Comparison of ENCODE assay signal across 10 mouse cellular contexts in genomic region chr14:75178801-75179211, GRCm38 (mm10). TPM values are rescaled to one million over a fixed set of nuclear protein-coding genes. Genes with fewer than 3 reads are reported as not detected.
A peak's percentile ranks its signal among the peaks of the same experiment; 100 is the strongest.
DNase-seq lines count a peak whose midpoint lies in the region; ATAC-seq and TF ChIP-seq lines count a peak whose summit lies in the region.
"Had no signal": no experiment of that assay in that cellular context is flagged by ENCODE, and none has a peak within 500 bp of the region (broad histone marks: within the 10 kb centered on the region; RNA-seq: fewer than 3 reads in every experiment).

No protein-coding gene starts in this region.

- DNase-seq in A20 (ENCODE audit: low read depth, low spot score), result peak; percentile 85
- no peak for DNase-seq in cerebellum, adult 9-10 months
- DNase-seq in kidney, adult 9 months, result no peak
- no peak for DNase-seq in midbrain, embryonic 14.5 days

- no peaks in the 10 kb centered on the region for H3K9me3 ChIP-seq in liver, embryonic 16.5 days (replicated peaks; ENCODE audit: control insufficient read depth, low read length)
- no peaks in the 10 kb centered on the region for H3K9me3 ChIP-seq in kidney, embryonic 14.5 days (ENCODE audit: control insufficient read depth, low read length)
- H3K9me3 ChIP-seq in midbrain, embryonic 14.5 days (ENCODE audit: control insufficient read depth, low read length), result no peaks in the 10 kb centered on the region
- H3K9me3 ChIP-seq: neural tube, embryonic 12.5 days had no signal

- H3K9ac ChIP-seq in liver, embryonic 16.5 days (ENCODE audit: low read depth, low read length), result peak overlapping the region; percentile 70
- no peak overlapping the region for H3K9ac ChIP-seq in kidney, embryonic 14.5 days (ENCODE audit: low read depth, low read length)
- H3K9ac ChIP-seq in midbrain, embryonic 14.5 days (replicated peaks; ENCODE audit: low read length), result no peak overlapping the region
- H3K9ac ChIP-seq: neural tube, embryonic 12.5 days had no signal

- H3K27ac ChIP-seq in bone marrow, adult 2 months (ENCODE audit: control insufficient read depth, insufficient read depth, low read depth, low read length, poor library complexity), result peak overlapping the region; percentile 90
- peak overlapping the region; percentile 93 for H3K27ac ChIP-seq in liver, embryonic 16.5 days (ENCODE audit: low read length)
- peak overlapping the region; percentile 86 for H3K27ac ChIP-seq in small intestine, adult 2 months (ENCODE audit: insufficient read depth, low read depth, low read length)
- no peak overlapping the region for H3K27ac ChIP-seq in kidney, embryonic 14.5 days (ENCODE audit: low read depth, low read length)
- no peak overlapping the region for H3K27ac ChIP-seq in midbrain, embryonic 14.5 days (replicated peaks; ENCODE audit: low read depth, low read length)
- H3K27ac ChIP-seq: neural tube, embryonic 12.5 days had no signal

- TF ChIP-seq POLR2A in bone marrow, adult 2 months (IDR thresholded peaks at IDR 0.05; ENCODE audit: borderline replicate concordance, control insufficient read depth, low read depth, low read length), result peak; percentile 52; the same call in 1 of the 2 replicates
- TF ChIP-seq POLR2A in small intestine, adult 2 months (IDR thresholded peaks at IDR 0.05; ENCODE audit: low read depth, low read length), result no peak

- WGBS in bone marrow, adult 2 months, result under 1% methylated on average over 10 of the region's 10 CpGs
- 10% methylated on average over 10 of the region's 10 CpGs for WGBS in liver, embryonic 16.5 days (ENCODE audit: insufficient replicate concordance)
- whole genome bisulfite sequencing in small intestine, adult 2 months, result 51% methylated on average over 10 of the region's 10 CpGs
- 77% methylated on average over 10 of the region's 10 CpGs for WGBS in kidney, embryonic 14.5 days
- 90% methylated on average over 10 of the region's 10 CpGs for WGBS in midbrain, embryonic 14.5 days

- H3K27me3 ChIP-seq in liver, embryonic 16.5 days (ENCODE audit: control insufficient read depth, insufficient read depth, low read depth, low read length), result no peaks in the 10 kb centered on the region
- H3K27me3 ChIP-seq in small intestine, adult 2 months (ENCODE audit: control insufficient read depth, insufficient read depth, low read length), result no peaks in the 10 kb centered on the region
- H3K27me3 ChIP-seq in kidney, embryonic 14.5 days (ENCODE audit: control insufficient read depth, insufficient read depth, low read length), result no peaks in the 10 kb centered on the region
- H3K27me3 ChIP-seq in midbrain, embryonic 14.5 days (ENCODE audit: control insufficient read depth, insufficient read depth, low read length), result no peaks in the 10 kb centered on the region
- H3K27me3 ChIP-seq: neural tube, embryonic 12.5 days had no signal

- no peaks in the 10 kb centered on the region for H3K36me3 ChIP-seq in liver, embryonic 16.5 days (ENCODE audit: control insufficient read depth, insufficient read depth)
- no peaks in the 10 kb centered on the region for H3K36me3 ChIP-seq in small intestine, adult 2 months (ENCODE audit: control insufficient read depth, insufficient read depth, low read length)
- no peaks in the 10 kb centered on the region for H3K36me3 ChIP-seq in kidney, embryonic 14.5 days (ENCODE audit: control insufficient read depth, insufficient read depth, low read length)
- H3K36me3 ChIP-seq in midbrain, embryonic 14.5 days (ENCODE audit: control insufficient read depth, insufficient read depth, low read length), result no peaks in the 10 kb centered on the region
- H3K36me3 ChIP-seq: neural tube, embryonic 12.5 days had no signal

- peak overlapping the region; percentile 94 for H3K4me2 ChIP-seq in liver, embryonic 16.5 days (ENCODE audit: low read depth, low read length)
- no peak overlapping the region for H3K4me2 ChIP-seq in kidney, embryonic 14.5 days (replicated peaks; ENCODE audit: low read depth, low read length)
- no peak overlapping the region for H3K4me2 ChIP-seq in midbrain, embryonic 14.5 days (ENCODE audit: low read length)
- H3K4me2 ChIP-seq: neural tube, embryonic 12.5 days had no signal

- no peak for TF ChIP-seq CTCF in bone marrow, adult 2 months (IDR thresholded peaks at IDR 0.05; ENCODE audit: control insufficient read depth, insufficient read depth, low read length)
- no peak for TF ChIP-seq CTCF in small intestine, adult 2 months (IDR thresholded peaks at IDR 0.05; ENCODE audit: extremely low read depth, insufficient read length, insufficient replicate concordance, low read depth, low read length)

- peak; percentile 80 for ATAC-seq in liver, embryonic 16.5 days (ENCODE audit: low read depth)
- no peak for ATAC-seq in kidney, embryonic 14.5 days (ENCODE audit: low FRiP score, low TSS enrichment)
- ATAC-seq in midbrain, embryonic 14.5 days (ENCODE audit: low FRiP score, low TSS enrichment), result no peak
- ATAC-seq: Patski had no signal

- H3K4me3 ChIP-seq in bone marrow, adult 2 months (replicated peaks; ENCODE audit: control insufficient read depth, low read depth, low read length), result peak overlapping the region; percentile 98
- peak overlapping the region; percentile 66 for H3K4me3 ChIP-seq in liver, embryonic 16.5 days (ENCODE audit: low read depth, low read length)
- H3K4me3 ChIP-seq in small intestine, adult 2 months (ENCODE audit: low read depth, low read length), result peak overlapping the region; percentile 56
- H3K4me3 ChIP-seq in kidney, embryonic 14.5 days (ENCODE audit: low read length), result no peak overlapping the region
- H3K4me3 ChIP-seq in midbrain, embryonic 14.5 days (replicated peaks; ENCODE audit: low read depth, low read length), result no peak overlapping the region
- H3K4me3 ChIP-seq: neural tube, embryonic 12.5 days had no signal

- H3K4me1 ChIP-seq in bone marrow, adult 2 months (ENCODE audit: control insufficient read depth, insufficient read depth, low read length), result peaks cover 10% of the 10 kb centered on the region; the same call in 1 of the 2 replicates
- H3K4me1 ChIP-seq in liver, embryonic 16.5 days (ENCODE audit: control insufficient read depth, low read depth, low read length), result peaks cover 36% of the 10 kb centered on the region
- H3K4me1 ChIP-seq in small intestine, adult 2 months (ENCODE audit: control insufficient read depth, insufficient read depth, insufficient read length, low read length), result peaks cover 14% of the 10 kb centered on the region; the same call in 1 of the 2 replicates
- H3K4me1 ChIP-seq in kidney, embryonic 14.5 days (ENCODE audit: control insufficient read depth, insufficient read depth, low read length), result no peaks in the 10 kb centered on the region
- no peaks in the 10 kb centered on the region for H3K4me1 ChIP-seq in midbrain, embryonic 14.5 days (ENCODE audit: control insufficient read depth, insufficient read depth, low read length)
- H3K4me1 ChIP-seq: neural tube, embryonic 12.5 days had no signal

RNA-seq across cellular contexts. Expression of gene Lcp1, which starts 47.9 kb away (rescaled TPM):
- polyA plus RNA-seq in bone marrow, adult 2 months (2011; ENCODE audit: insufficient read depth, insufficient read length, low replicate concordance, missing spikeins), result 67.5 and 169 TPM in 2 replicates
- 43.0 and 43.1 TPM in 2 replicates for polyA plus RNA-seq in liver, embryonic 16.5 days (2015; fragmentation: Nextera tagmentation; extraction: Ambion mirVana)
- 3.9 and 5.6 TPM in 2 replicates for polyA plus RNA-seq in small intestine, adult 2 months (2012; rRNA removed)
- polyA plus RNA-seq in kidney, embryonic 14.5 days (2014; fragmentation: Nextera tagmentation; extraction: Ambion mirVana), result 11.2 and 22.3 TPM in 2 replicates
- polyA plus RNA-seq in midbrain, embryonic 14.5 days (2014; fragmentation: Nextera tagmentation; extraction: Ambion mirVana), result 5.1 and 19.0 TPM in 2 replicates

RNA-seq across cellular contexts. Expression of gene Lrrc63, which starts 48.1 kb away (rescaled TPM):
- not detected in 2 replicates for polyA plus RNA-seq in bone marrow, adult 2 months (2011; ENCODE audit: insufficient read depth, insufficient read length, low replicate concordance, missing spikeins)
- polyA plus RNA-seq in liver, embryonic 16.5 days (2015; fragmentation: Nextera tagmentation; extraction: Ambion mirVana), result 0.05 TPM in 1 of 2 replicates, not detected in the other
- polyA plus RNA-seq in small intestine, adult 2 months (2012; rRNA removed), result not detected in 2 replicates
- polyA plus RNA-seq in kidney, embryonic 14.5 days (2014; fragmentation: Nextera tagmentation; extraction: Ambion mirVana), result 0.07 TPM in 1 of 2 replicates, not detected in the other
- polyA plus RNA-seq in midbrain, embryonic 14.5 days (2014; fragmentation: Nextera tagmentation; extraction: Ambion mirVana), result 0.08 TPM in 1 of 2 replicates, not detected in the other
- polyA plus RNA-seq: Patski had no signal

Comparison
In these comparisons a context has a peak if more than half of its experiments do, and no peak if none do; other contexts are left out.
1. H3K27ac ChIP-seq: peak in bone marrow, adult 2 months (single experiment), liver, embryonic 16.5 days (single experiment) and small intestine, adult 2 months (single experiment); none in kidney, embryonic 14.5 days (single experiment) and midbrain, embryonic 14.5 days (single experiment).
2. H3K4me3 ChIP-seq: peak in bone marrow, adult 2 months (single experiment), liver, embryonic 16.5 days (single experiment) and small intestine, adult 2 months (single experiment); none in kidney, embryonic 14.5 days (single experiment) and midbrain, embryonic 14.5 days (single experiment).